Mouse (Mus musculus) heart, adult 2 months (tissue): ENCODE results near the gene Zfp266. TPM values are rescaled to one million over a fixed set of nuclear protein-coding genes. Genes with fewer than 3 reads are reported as not detected.

Experiments used
- DNase-seq, 2 experiments: peaks; one replicate each; pipeline ENCODE4 v3.0.0; 2021
- H3K27ac ChIP-seq: fragments of 200-600 bp; 2 replicates; pipeline ENCODE4 v1.8.1; 2022
- H3K27me3 ChIP-seq: fragments of 200-500 bp; 2 replicates; pipeline ENCODE4 v1.6.1; 2012; ENCODE audit warnings: mild to moderate bottlenecking, low read length, inconsistent platforms, mixed read lengths; ENCODE audit not compliant: control insufficient read depth, insufficient read depth
- H3K36me3 ChIP-seq: fragments of 200-500 bp; 2 replicates; pipeline ENCODE4 v1.6.1; 2012; ENCODE audit warnings: low read length, inconsistent platforms; ENCODE audit not compliant: control insufficient read depth, insufficient read depth
- H3K4me1 ChIP-seq: fragments of 200-500 bp; 2 replicates; pipeline ENCODE4 v1.6.1; 2011; ENCODE audit warnings: low read length; ENCODE audit not compliant: control insufficient read depth, insufficient read depth
- H3K4me3 ChIP-seq: fragments of 200-600 bp; 2 replicates; pipeline ENCODE4 v1.8.1; 2022
- H3K79me2 ChIP-seq: fragments of 200-500 bp; replicated peaks from 2 replicates; pipeline ENCODE4 v1.6.1; 2012; ENCODE audit warnings: mild to moderate bottlenecking, inconsistent platforms, low read length, moderate library complexity, mixed read lengths; ENCODE audit not compliant: control insufficient read depth, insufficient read depth
- H3K9ac ChIP-seq: fragments of 200-500 bp; 2 replicates; pipeline ENCODE4 v1.6.1; 2012; ENCODE audit warnings: low read depth, mild to moderate bottlenecking, control low read depth, inconsistent platforms, low read length, mixed read lengths
- CTCF ChIP-seq: fragments of 200-600 bp; IDR thresholded peaks from 2 replicates; pipeline ENCODE4 v1.8.1; 2022; ENCODE audit warnings: antibody characterized with exemption, mild to moderate bottlenecking, moderate library complexity
- EP300 ChIP-seq: fragments of 200-500 bp; IDR thresholded peaks from 2 replicates; pipeline ENCODE4 v1.6.1; 2011; ENCODE audit warnings: low read depth, low read length, control low read depth; ENCODE audit not compliant: insufficient read depth
- POLR2A ChIP-seq: fragments of 200-500 bp; IDR thresholded peaks from 2 replicates; pipeline ENCODE4 v1.6.1; 2011; ENCODE audit warnings: mild to moderate bottlenecking, low read depth, low read length, control low read depth; ENCODE audit not compliant: insufficient read depth
- WGBS: fragments of 180-500 bp; shearing (Covaris S2); methylation state at CpG from one replicate; pipeline ENCODE4 v1.1.7; 2018; 5-methylcytosine and 5-hydroxymethylcytosine counted together
- intact Hi-C: fragments of 180-260 bp; cut with DNase I; formaldehyde crosslinking; loops from one replicate; pipeline ENCODE4 v1.15.1; 2025
- polyA plus RNA-seq: library from polyadenylated mRNA; depleted of rRNA; stranded (reverse); fragments of >200 nt; gene quantifications from 2 replicates; pipeline ENCODE4 v1.2.3, GENCODE M21; 2012
- total RNA-seq, 2 experiments: library from RNA; stranded (reverse); gene quantifications; 2 replicates each; pipeline ENCODE4 v1.2.3; 2021

The Zfp266 gene
- total and polyA plus RNA-seq, 3 experiments, result 6.0 to 23.8 (median 23.3) TPM

- peaks cover 9% of the 10 kb centered on the region for H3K4me1 ChIP-seq
- peaks cover 28% of the 10 kb centered on the region for H3K36me3 ChIP-seq
- peak overlapping the region; percentile 90 for H3K4me3 ChIP-seq
- intact Hi-C loops, result loop anchor here (2.0 to 10.0 kb wide), 3 partner anchors 25 to 125 kb away; partner anchors contain the start of genes Fbxl12, Ubl5 and Zfp426
- WGBS, result 42% methylated on average over 4 of the region's 4 CpGs
- H3K27me3 ChIP-seq, result no peaks in the 10 kb centered on the region
- no peak overlapping the region for H3K27ac ChIP-seq
- peaks cover 5% of the 10 kb centered on the region for H3K79me2 ChIP-seq
- no peak for TF ChIP-seq EP300
- no peak for TF ChIP-seq CTCF
- no peak for TF ChIP-seq POLR2A
- no peak for DNase-seq
- peak overlapping the region; percentile 48; the same call in 1 of the 2 replicates for H3K9ac ChIP-seq
Observed at GRCm38 (mm10) chr9:20519949-20520348, 1.3 kb downstream of the Zfp266 start.

DNA sequence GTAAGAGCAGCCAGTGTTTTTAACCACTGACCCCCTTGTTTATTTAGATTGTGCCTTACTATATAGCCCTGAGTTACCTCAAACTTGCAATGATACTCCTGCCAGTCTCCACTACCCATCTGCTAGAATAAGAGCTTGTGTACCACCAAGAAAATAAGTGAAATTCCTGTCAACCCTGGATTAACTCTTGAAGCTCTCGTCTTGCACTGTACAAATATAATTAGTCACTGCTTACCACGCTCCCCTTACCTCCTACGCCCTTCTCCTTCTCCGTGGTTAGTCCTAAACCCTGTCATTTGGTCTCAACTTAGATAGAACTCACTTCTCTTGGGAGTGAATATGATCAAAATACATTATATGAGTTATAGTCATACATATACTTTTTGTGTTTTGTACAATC lies 2.5 kb downstream of the Zfp266 start:
- Histone ChIP-seq H3K9ac (no peak overlapping the region), H3K36me3 (peaks cover 37% of the 10 kb centered on the region), H3K4me3 (no peak overlapping the region), H3K79me2 (peaks cover 8% of the 10 kb centered on the region), H3K27ac (no peak overlapping the region), H3K4me1 (peaks cover 11% of the 10 kb centered on the region), H3K27me3 (no peaks in the 10 kb centered on the region)
- DNase-seq, result no peak
- intact Hi-C loops, result no loop called here
- 85% methylated on average over 4 of the region's 4 CpGs for WGBS
- TF ChIP-seq POLR2A (no peak), CTCF (no peak), EP300 (no peak)

- DNase-seq, result no peak
- Histone ChIP-seq H3K4me1 (peaks cover 16% of the 10 kb centered on the region), H3K79me2 (peaks cover 9% of the 10 kb centered on the region), H3K9ac (no peak overlapping the region), H3K36me3 (peaks cover 37% of the 10 kb centered on the region), H3K27ac (no peak overlapping the region), H3K4me3 (no peak overlapping the region), H3K27me3 (no peaks in the 10 kb centered on the region)
- TF ChIP-seq CTCF, result no peak
- TF ChIP-seq EP300, result no peak
- no peak for TF ChIP-seq POLR2A
- 87% methylated on average over 1 of the region's 1 CpGs for WGBS
- intact Hi-C loops, result no loop called here
Observed at GRCm38 (mm10) chr9:20517727-20518126, 3.5 kb downstream of the Zfp266 start.

GRCm38 (mm10) chr9:20514016-20514415 lies 7.2 kb downstream of the Zfp266 start:
- Histone ChIP-seq H3K79me2 (peaks cover 7% of the 10 kb centered on the region), H3K27me3 (no peaks in the 10 kb centered on the region), H3K4me3 (no peak overlapping the region), H3K27ac (no peak overlapping the region), H3K9ac (no peak overlapping the region), H3K4me1 (peaks cover 11% of the 10 kb centered on the region), H3K36me3 (peaks cover 32% of the 10 kb centered on the region)
- WGBS, result 88% methylated on average over 3 of the region's 3 CpGs
- TF ChIP-seq EP300 (no peak), CTCF (no peak), POLR2A (no peak)
- intact Hi-C loops, result no loop called here
- DNase-seq, result no peak

DNA sequence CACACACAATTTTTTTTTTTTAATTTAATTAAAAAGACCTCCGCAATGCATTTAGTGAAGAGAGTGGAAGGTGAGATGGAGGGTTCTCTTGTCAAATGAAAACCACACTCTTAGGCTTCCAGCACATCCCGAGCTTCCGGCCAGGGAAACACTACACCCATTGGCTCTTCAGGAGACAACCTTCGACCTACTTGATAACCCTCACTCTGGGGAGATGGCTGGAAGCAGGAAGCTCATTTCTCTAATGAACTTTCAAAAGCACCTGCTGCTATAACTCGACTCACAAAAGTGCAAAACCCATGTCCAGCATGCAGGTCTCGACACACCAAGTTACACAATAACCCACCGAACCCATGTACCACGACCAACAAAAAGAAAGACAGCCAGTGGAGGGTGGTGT lies 8.5 kb downstream of the Zfp266 start:
- no peak overlapping the region for H3K27ac ChIP-seq
- H3K27me3 ChIP-seq, result no peaks in the 10 kb centered on the region
- DNase-seq, result no peak
- no peak for TF ChIP-seq CTCF
- no peak for TF ChIP-seq POLR2A
- no peak for TF ChIP-seq EP300
- intact Hi-C loops, result no loop called here
- peaks cover 23% of the 10 kb centered on the region for H3K36me3 ChIP-seq
- WGBS, result 68% methylated on average over 8 of the region's 8 CpGs
- H3K79me2 ChIP-seq, result peaks cover 7% of the 10 kb centered on the region
- H3K4me3 ChIP-seq, result no peak overlapping the region
- peaks cover 9% of the 10 kb centered on the region for H3K4me1 ChIP-seq
- no peak overlapping the region for H3K9ac ChIP-seq

- no peaks in the 10 kb centered on the region for H3K27me3 ChIP-seq
- TF ChIP-seq POLR2A (no peak), EP300 (no peak), CTCF (no peak)
- peaks cover 19% of the 10 kb centered on the region for H3K36me3 ChIP-seq
- intact Hi-C loops, result no loop called here
- H3K79me2 ChIP-seq, result peaks cover 5% of the 10 kb centered on the region
- no peak for DNase-seq
- peaks cover 6% of the 10 kb centered on the region for H3K4me1 ChIP-seq
- 81% methylated on average over 4 of the region's 4 CpGs for WGBS
- no peak overlapping the region for H3K9ac ChIP-seq
- no peak overlapping the region for H3K27ac ChIP-seq
- H3K4me3 ChIP-seq, result no peak overlapping the region
Observed at GRCm38 (mm10) chr9:20511645-20512044, 9.6 kb downstream of the Zfp266 start.
